Mouse (Mus musculus): ENCODE data around the gene Naglu.

Gene Naglu

GRCm38 (mm10) chr11:101069391-101070188 lies at the start of gene Naglu:
Gene Naglu (plus strand): TSS chr11:101070012.
- DNase-seq (ENCODE audit: low spot score), result peak; percentile 96

- DNase-seq (ENCODE audit: low spot score), result no peak
Measured at GRCm38 (mm10) chr11:101023371-101023770, 46.4 kb upstream of the Naglu start.

- DNase-seq (ENCODE audit: low spot score), result no peak
Measured at GRCm38 (mm10) chr11:101024001-101024400, 45.8 kb upstream of the Naglu start.

- no peak for DNase-seq (ENCODE audit: low spot score)
Measured at GRCm38 (mm10) chr11:101027121-101027520, 42.7 kb upstream of the Naglu start.

- no peak for DNase-seq (ENCODE audit: low spot score)
Measured at GRCm38 (mm10) chr11:101029320-101029719, 40.5 kb upstream of the Naglu start.

- DNase-seq (ENCODE audit: low spot score), result no peak
Measured at GRCm38 (mm10) chr11:101030136-101030807, 39.5 kb upstream of the Naglu start.

GRCm38 (mm10) chr11:101030808-101031156 lies 39.0 kb upstream of the Naglu start:
- DNase-seq (ENCODE audit: low spot score), result no peak

GRCm38 (mm10) chr11:101031470-101031869 lies 38.3 kb upstream of the Naglu start:
- no peak for DNase-seq (ENCODE audit: low spot score)

GRCm38 (mm10) chr11:101033856-101034500 lies 35.8 kb upstream of the Naglu start:
- DNase-seq (ENCODE audit: low spot score), result no peak

- no peak for DNase-seq (ENCODE audit: low spot score)
Measured at GRCm38 (mm10) chr11:101034614-101035327, 35.0 kb upstream of the Naglu start.

- DNase-seq (ENCODE audit: low spot score), result no peak
Measured at GRCm38 (mm10) chr11:101035328-101035695, 34.5 kb upstream of the Naglu start.

GRCm38 (mm10) chr11:101037795-101038194 lies 32.0 kb upstream of the Naglu start:
- DNase-seq (ENCODE audit: low spot score), result no peak

- DNase-seq (ENCODE audit: low spot score), result no peak
Measured at GRCm38 (mm10) chr11:101045826-101046225, 24.0 kb upstream of the Naglu start.

- no peak for DNase-seq (ENCODE audit: low spot score)
Measured at GRCm38 (mm10) chr11:101046440-101046839, 23.4 kb upstream of the Naglu start.

GRCm38 (mm10) chr11:101047502-101047901 lies 22.3 kb upstream of the Naglu start:
- DNase-seq (ENCODE audit: low spot score), result no peak

- DNase-seq (ENCODE audit: low spot score), result no peak
Measured at GRCm38 (mm10) chr11:101050359-101050758, 19.5 kb upstream of the Naglu start.

- no peak for DNase-seq (ENCODE audit: low spot score)
Measured at GRCm38 (mm10) chr11:101051051-101051493, 18.7 kb upstream of the Naglu start.

- no peak for DNase-seq (ENCODE audit: low spot score)
Measured at GRCm38 (mm10) chr11:101051617-101052016, 18.2 kb upstream of the Naglu start.

- DNase-seq (ENCODE audit: low spot score), result no peak
Measured at GRCm38 (mm10) chr11:101052751-101053473, 16.9 kb upstream of the Naglu start.

- no peak for DNase-seq (ENCODE audit: low spot score)
Measured at GRCm38 (mm10) chr11:101053974-101054373, 15.8 kb upstream of the Naglu start.

- no peak for DNase-seq (ENCODE audit: low spot score)
Measured at GRCm38 (mm10) chr11:101055418-101055817, 14.4 kb upstream of the Naglu start.

GRCm38 (mm10) chr11:101056885-101057284 lies 12.9 kb upstream of the Naglu start:
- DNase-seq (ENCODE audit: low spot score), result no peak

Measured in embryo, embryonic 10.5 days (tissue).